Mouse (Mus musculus) erythroblast, embryonic 14.5 days (primary cell): Measurements from ENCODE around the gene Fpgs.

Experiments
- GATA1 ChIP-seq: IDR thresholded peaks from 2 replicates; pipeline ENCODE4 v1.6.1; 2012; ENCODE audit warnings: low read length, inconsistent platforms, mixed read lengths
- TAL1 ChIP-seq: IDR thresholded peaks from 3 replicates; pipeline ENCODE4 v1.6.1; 2012; ENCODE audit warnings: low read length, inconsistent platforms, mixed read lengths

DNA sequence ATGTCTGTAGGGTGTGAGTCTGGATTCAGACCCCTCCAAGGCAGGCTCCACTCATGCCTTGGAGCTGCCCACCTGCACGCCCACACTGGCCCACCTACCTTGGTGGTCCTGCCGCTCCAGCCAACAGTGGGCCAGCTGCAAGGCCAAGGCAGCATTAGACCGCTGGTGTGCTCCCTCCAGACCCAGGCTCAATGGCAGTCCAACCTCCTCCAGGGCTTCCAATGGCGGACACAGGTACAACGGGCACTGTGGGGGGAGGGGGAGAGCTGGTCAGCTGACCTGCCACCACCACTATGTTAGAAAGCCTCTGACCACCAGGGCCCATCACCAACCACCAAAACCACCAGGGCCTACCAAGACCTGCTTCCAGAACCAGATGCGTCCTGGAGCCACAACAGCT lies 17.3 kb downstream of the Fpgs start:
- no peak for TF ChIP-seq TAL1
- TF ChIP-seq GATA1 = no peak
